Mouse (Mus musculus): ENCODE results near the gene Qdpr. TPM values are rescaled to one million over a fixed set of nuclear protein-coding genes. Genes with fewer than 3 reads are reported as not detected.

Gene Qdpr
- total RNA-seq, 2 experiments from 2014 or later = 80.7 to 82.9 TPM

GRCm38 (mm10) chr5:45417859-45418443 lies 32.1 kb downstream of the Qdpr start:
- intact Hi-C loops (cut with DNase I) = no loop called here
- DNase-seq = no peak

GRCm38 (mm10) chr5:45416478-45416877 lies 33.6 kb downstream of the Qdpr start:
- intact Hi-C loops (cut with DNase I) = no loop called here
- no peak for DNase-seq

DNA sequence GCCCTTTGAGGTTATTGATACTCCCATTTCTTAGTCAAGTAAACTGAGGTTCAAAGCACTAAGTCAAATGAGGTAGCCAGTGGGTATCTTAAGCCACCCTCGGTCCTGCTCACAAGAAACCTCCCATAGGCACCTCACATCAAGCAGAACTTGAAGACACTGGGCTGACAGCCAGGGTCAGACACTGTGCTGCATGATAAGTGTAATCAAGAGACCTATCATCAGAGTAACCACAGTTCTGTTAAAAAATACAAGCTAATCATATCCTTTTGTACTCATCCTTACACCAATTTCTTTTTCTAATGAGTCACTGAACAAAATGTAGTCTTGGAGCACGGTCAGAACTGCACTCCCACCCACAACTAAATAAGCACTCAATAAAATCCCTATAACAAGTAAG lies 43.9 kb downstream of the Qdpr start:
- no peak for DNase-seq
- intact Hi-C loops (cut with DNase I) = no loop called here

DNA sequence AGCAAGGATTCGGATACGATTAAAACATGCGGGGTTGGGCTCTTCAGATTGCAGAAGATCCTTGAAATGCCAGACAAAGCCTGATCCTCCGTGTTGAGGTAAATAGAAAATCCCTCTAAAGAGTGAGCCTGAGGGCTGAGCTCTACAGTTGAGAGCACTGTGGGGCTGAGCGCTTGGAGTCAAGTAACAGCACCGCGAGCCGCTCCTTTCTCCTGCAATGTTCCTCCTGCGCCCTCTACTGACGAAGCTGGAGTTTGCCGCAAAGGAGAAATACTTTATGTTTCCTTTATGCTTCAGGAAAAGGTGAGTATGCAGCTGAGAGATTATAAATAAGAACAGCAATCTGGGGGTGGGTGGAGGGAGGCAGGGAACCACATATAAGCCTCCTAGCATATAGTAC lies 47.4 kb downstream of the Qdpr start:
- peak; percentile 61 to 75 for DNase-seq
- intact Hi-C loops (cut with DNase I) = loop anchor here (5.0 kb wide), 3 partner anchors 125 to 1100 kb away; no protein-coding TSS in a partner anchor

- DNase-seq = no peak
- intact Hi-C loops (cut with DNase I) = no loop called here
Measured at GRCm38 (mm10) chr5:45384034-45384812, 65.8 kb downstream of the Qdpr start.

Other genes starting within 250 kb of the Qdpr start
- gene Clrn2, start 3.5 kb upstream of the Qdpr start, total RNA-seq (2021) = not detected
- 100 to 1,000 TPM in 1 of 2 experiments, 10 to 100 TPM in 1; 95.5 to 116 TPM for gene Lap3, start 43.1 kb upstream of the Qdpr start, total RNA-seq (2021)
- 10 to 100 TPM; 55.0 TPM for gene Med28, start 70.0 kb upstream of the Qdpr start, total RNA-seq (2021)
- under 1 TPM; 0.05 to 0.06 TPM for gene Fam184b, start 189.4 kb upstream of the Qdpr start, total RNA-seq (2021)
- gene Ncapg, start 219.7 kb upstream of the Qdpr start, total RNA-seq (2021) = under 1 TPM; 0.39 to 0.41 TPM